Mouse (Mus musculus): ENCODE results near the gene Erp29.

DNA sequence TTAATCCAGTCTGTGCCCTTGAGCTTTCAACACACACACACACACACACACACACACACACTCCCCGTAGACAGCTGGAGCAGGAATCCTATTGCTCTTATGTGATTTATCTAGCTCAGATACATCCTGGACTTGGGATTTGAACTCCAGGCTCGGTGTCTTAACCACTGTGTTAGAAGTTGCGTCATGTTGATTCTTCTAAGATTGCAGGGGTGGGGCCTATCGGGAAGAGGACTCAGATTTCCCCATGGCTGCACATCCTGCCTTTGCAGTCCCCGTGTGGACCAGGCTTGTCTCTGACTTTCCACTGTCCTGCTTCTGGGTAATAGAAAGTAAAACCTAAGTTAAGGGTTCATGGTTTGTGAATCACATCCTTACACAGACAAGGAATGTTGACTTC is 52.2 kb downstream of the Erp29 start:
- TF ChIP-seq CTCF (conservative IDR thresholded peaks at IDR 0.05; ENCODE audit: insufficient read depth, insufficient read length, low read depth, low read length) (no peak), POLR2A (IDR thresholded peaks at IDR 0.05; ENCODE audit: low read depth, low read length) (no peak)

Data from kidney, adult 2 months (tissue).